Mouse (Mus musculus): Measurements from ENCODE around the gene Fstl4.

Gene Fstl4

DNA sequence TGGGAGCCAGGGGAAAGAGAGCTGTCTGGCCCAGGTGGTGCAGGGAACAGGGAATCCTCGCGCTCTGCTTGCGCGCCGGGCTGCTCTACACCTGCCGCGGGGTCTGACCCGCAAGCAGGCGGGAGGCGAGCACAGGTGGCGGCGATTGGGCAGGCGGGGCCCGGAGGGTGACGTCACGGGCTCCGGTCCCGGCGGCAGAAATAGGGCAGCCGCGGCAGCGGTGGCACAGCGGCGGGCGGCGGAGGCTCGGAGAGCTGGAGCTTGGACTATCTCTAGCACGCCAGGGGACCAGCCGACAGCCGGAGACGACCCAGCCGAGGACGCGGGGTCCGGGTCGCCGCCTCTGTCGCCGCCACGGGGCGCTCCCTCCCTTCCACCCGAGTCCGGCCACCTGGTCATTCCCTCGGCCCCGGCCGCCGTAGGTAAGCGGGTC is at the start of gene Fstl4:
Gene Fstl4, plus strand, starts transcription at position 174 of the 433 bp plus-strand sequence.
- DNase-seq (ENCODE audit: extremely low spot score, low spot score): peak; percentile 50

DNA sequence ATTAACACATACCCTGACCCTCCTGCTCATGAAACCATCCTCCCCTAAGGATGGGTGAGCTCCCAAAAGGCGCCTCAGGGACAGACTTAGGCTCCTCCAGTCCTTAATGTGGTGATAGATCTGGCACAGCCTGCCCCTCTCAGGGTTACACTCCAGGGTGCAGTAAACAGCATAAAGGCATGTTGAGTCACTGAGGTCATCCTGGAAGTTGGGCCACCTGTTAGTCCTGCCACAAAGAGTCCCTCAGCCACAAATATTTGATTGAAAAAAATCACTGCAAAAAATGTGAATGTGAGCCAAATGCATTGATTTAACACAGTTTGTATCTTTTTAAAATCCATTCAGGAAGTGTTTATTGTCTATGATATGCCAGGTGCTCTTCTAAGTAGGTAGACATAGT is 45.9 kb upstream of the Fstl4 start:
- no peak for DNase-seq (ENCODE audit: extremely low spot score, low spot score)

GRCm38 (mm10) chr11:52721087-52721486 is 43.3 kb upstream of the Fstl4 start:
- DNase-seq (ENCODE audit: extremely low spot score, low spot score): no peak

GRCm38 (mm10) chr11:52722706-52723105 is 41.7 kb upstream of the Fstl4 start:
- DNase-seq (ENCODE audit: extremely low spot score, low spot score): no peak

DNA sequence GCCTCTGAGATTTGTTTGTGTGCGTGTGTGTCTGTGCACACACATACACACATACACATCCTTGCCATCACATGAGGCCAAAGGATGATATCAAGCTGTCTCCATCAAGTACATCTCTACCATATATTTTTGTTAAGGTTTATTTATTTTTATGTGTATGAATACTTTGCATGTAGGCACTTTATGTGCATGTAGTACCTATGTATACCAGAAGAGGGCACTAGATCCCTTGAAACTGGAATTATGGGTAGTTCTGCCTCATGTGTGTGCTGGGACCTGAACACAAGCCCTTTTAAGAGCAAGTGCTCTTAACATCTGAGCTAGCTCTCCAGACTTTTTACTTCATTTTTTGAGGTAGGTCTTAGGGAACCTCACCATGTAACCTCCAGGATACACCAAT is 38.4 kb upstream of the Fstl4 start:
- no peak for DNase-seq (ENCODE audit: extremely low spot score, low spot score)

DNA sequence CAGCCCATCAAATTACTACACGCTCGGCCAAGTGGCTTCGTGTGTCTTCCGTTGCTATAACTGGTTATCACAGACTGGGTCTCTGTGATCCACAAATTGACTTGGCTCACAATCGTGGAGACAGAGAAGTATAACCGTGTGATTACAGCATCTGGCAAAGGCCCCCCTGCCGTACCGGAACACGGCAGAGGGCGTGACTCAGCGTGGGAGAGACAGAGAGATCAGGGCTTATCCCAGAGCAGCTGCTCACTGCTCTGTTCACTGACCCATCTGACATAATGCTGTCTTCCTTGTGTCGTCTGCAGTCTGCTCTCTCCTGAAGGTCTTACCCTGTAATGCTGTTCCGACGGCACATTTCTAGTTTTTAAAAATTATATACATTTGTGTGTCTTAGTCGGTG is 36.0 kb upstream of the Fstl4 start:
- DNase-seq (ENCODE audit: extremely low spot score, low spot score): no peak

DNA sequence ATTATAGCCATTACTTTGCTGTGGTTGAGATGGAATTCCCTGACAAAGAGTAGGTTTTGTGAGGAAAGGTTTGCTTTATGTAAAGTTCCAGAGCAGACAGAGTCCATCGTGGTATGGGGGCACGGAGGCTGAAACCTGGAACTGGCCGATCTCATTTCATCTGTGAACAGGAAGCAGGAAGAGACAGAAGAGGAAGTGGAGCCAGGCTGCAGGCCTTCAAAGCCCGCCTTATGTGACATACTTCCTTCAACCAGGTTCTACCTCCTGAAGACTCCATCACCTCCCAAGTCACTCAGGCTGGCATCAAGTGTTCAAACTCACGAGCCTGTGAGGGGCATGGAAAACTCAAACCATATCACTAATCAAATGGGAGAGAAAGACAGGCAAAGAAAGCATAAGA is 34.5 kb upstream of the Fstl4 start:
- no peak for DNase-seq (ENCODE audit: extremely low spot score, low spot score)

GRCm38 (mm10) chr11:52731979-52732378 is 32.5 kb upstream of the Fstl4 start:
- DNase-seq (ENCODE audit: extremely low spot score, low spot score): no peak

GRCm38 (mm10) chr11:52734493-52735195 is 29.8 kb upstream of the Fstl4 start:
- DNase-seq (ENCODE audit: extremely low spot score, low spot score): no peak

GRCm38 (mm10) chr11:52739187-52739586 is 25.2 kb upstream of the Fstl4 start:
- no peak for DNase-seq (ENCODE audit: extremely low spot score, low spot score)

- DNase-seq (ENCODE audit: extremely low spot score, low spot score): no peak
These were observed 24.0 kb upstream of the Fstl4 start for GRCm38 (mm10) chr11:52740466-52740865.

- DNase-seq (ENCODE audit: extremely low spot score, low spot score): no peak
These were observed 20.5 kb upstream of the Fstl4 start for GRCm38 (mm10) chr11:52743956-52744355.

DNA sequence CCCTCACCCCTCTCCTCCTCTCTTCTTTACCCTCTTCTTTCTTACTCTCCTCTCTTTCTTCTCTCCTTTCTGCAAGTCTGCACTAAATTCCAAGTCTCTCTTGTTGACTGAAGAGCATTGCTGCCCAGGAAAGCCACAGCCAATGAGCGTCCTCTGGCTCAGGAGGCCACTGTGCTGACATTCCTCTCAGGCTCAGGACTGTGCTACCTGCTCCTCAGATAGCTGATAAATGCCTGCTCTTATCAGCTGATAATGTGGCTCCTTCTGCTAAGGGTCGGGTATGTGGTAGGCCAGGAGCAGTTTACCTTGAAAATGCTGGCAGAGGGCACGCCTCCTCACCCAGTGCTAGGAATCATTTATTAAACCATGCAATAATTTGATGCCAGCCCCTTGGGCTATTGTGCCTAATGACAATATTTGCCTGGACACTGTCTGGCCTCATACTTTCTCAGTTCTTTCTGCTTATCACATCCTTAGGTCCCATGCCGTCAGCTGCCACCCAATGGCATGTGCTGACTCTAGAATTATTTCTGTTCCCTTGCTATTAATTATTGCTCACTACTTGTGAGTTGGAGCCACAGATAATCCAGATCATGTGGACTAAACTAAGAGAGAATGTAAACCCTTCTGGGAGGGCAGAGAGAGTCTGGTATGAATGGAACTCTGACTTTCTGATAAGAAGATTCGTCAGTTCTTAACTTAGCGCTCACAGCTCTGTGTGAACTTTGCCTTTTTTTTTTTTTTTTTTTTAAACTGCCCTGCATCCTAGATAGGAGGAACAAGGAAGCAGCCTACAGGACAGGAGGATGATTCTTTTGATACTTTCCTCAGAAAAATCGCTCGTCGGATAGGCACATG is 19.6 kb upstream of the Fstl4 start:
- DNase-seq (ENCODE audit: extremely low spot score, low spot score): no peak

DNA sequence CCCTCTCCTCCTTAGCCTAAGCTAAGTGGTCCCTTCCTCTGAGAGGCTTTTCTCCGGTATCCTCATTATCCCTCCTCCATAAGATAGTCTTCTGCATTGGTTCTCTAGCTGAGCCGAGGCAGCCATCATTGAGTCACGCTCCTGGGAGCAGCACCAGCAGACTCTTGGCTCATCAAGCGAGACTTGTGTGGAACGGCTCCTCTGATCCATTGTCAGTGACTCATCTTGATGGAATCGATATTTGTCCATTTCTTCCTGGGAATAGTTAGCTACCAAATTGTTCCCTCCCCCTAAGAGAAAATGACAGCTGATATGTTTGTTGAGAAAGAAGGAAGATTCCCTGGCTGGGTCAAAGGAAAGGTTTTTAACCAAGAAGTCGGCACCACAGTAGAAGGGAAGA is 17.2 kb upstream of the Fstl4 start:
- DNase-seq (ENCODE audit: extremely low spot score, low spot score): no peak

GRCm38 (mm10) chr11:52747766-52748456 is 16.5 kb upstream of the Fstl4 start:
- peak; percentile 41 for DNase-seq (ENCODE audit: extremely low spot score, low spot score)

GRCm38 (mm10) chr11:52749988-52750387 is 14.4 kb upstream of the Fstl4 start:
- DNase-seq (ENCODE audit: extremely low spot score, low spot score): no peak

GRCm38 (mm10) chr11:52752524-52752923 is 11.9 kb upstream of the Fstl4 start:
- DNase-seq (ENCODE audit: extremely low spot score, low spot score): no peak

- DNase-seq (ENCODE audit: extremely low spot score, low spot score): no peak
These were observed 11.2 kb upstream of the Fstl4 start for GRCm38 (mm10) chr11:52753261-52753660.

GRCm38 (mm10) chr11:52761800-52762199 is 2.6 kb upstream of the Fstl4 start:
- DNase-seq (ENCODE audit: extremely low spot score, low spot score): no peak

DNA sequence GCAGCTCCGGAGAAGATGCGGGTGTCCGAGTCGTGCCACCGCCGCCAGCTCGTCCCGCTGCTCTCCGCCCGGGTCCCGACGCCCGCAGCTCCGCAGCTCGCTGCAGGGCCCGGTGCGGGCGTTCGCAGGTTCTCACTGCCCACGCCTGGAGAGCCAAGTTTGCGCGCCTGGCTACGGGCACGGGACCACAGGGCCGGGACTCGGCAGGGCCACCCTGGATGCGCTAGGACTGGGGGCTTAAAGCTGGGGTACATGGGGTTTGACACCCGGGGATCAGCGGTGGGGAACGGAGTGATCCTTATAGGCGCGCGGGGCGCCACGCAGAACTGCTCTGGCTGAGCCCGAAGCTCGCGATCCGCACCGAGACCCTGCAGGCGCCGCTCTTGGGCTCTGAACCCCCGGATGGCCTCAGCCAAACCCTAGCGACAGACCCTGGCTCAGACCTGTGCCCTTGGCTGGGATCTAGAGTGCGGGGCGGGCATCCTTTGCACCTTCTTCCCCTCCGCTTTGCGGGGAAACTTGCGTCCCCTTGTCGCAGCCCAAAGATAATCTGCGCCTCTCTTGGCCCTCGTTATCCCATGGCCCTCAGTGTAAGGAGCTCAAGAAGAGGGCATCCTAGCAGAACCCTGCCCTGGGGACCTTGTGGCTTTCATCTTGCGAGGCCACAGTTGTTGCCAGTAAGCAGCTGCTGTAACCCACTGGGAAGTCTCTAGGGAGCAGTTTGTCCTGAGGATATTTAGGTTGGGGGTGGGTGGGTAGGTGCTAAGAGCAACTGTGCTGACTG is 652 bp downstream of the Fstl4 start:
- DNase-seq (ENCODE audit: extremely low spot score, low spot score): peak; percentile 44

DNA sequence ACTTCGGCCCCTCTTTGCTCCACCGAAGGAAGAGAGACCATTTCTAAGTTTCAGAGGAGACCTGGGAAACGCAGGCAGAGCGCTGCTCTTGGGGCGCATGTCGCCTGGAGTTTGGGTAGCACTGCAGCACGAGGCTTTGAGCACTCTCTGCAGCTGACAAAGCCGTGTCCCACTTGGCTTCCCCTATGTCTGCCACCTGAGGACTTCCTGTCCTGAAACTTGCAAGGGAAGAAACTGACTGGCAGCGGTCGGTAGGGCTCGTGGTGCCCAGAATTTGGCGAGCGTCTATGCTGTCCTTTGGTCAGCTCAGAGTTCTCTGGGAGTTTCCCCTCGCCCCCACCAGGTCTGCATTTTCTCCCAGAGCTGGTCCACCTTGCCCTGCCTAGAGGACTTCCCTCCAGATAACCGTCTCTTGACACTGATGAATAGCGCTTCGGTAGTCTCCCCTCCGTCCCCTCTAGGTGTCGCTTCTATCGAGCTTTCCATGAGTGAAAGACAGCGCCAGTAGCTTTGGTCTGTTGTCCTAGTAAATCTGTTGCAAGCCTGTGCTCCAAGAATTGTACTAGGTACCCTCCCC is 1.3 kb downstream of the Fstl4 start:
- peak; percentile 49 for DNase-seq (ENCODE audit: extremely low spot score, low spot score)

Data from neural tube, embryonic 10.5 days (tissue).